10 mouse cellular contexts compared by ENCODE assay signal in the genomic region with DNA sequence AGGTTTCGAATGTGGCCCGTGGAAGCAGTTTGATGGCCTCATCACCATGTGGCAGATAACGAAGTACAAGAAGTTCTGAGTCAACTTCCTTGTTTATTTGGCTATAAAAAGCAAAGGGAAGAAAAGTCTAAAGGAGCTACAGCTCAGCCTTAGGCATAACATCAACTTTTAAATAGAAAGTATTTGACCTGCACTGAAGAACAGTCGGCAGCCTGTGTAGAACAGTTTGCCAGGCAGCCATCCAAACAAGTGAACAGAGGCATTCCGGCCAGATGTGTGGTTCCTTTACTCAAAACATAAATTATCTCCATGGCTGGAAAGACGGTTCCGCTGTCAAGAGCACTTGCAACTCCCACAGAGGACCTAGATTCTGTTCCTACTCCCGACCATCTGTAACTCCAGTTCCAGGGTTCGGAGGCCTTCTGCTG.
DNase-seq lines count a peak whose midpoint lies in the region; ATAC-seq and TF ChIP-seq lines count a peak whose summit lies in the region.
"Had no signal": no experiment of that assay in that cellular context is flagged by ENCODE, and none has a peak within 500 bp of the region (broad histone marks: within the 10 kb centered on the region; RNA-seq: fewer than 3 reads in every experiment).

No protein-coding gene starts in this region.

- no peaks in the 10 kb centered on the region for H3K9me3 ChIP-seq in limb, embryonic 15.5 days
- no peaks in the 10 kb centered on the region for H3K9me3 ChIP-seq in midbrain, postnatal 0 days (ENCODE audit: low read length)
- H3K9me3 ChIP-seq: neural tube, embryonic 15.5 days had no signal

- H3K4me3 ChIP-seq in limb, embryonic 15.5 days, result no peak overlapping the region
- no peak overlapping the region for H3K4me3 ChIP-seq in midbrain, postnatal 0 days (ENCODE audit: low read depth, low read length)
- H3K4me3 ChIP-seq: limb, embryonic 12.5 days; neural tube, embryonic 15.5 days had no signal

- H3K27ac ChIP-seq in limb, embryonic 15.5 days, result peak overlapping the region; percentile 43; the same call in 1 of the 2 replicates
- H3K27ac ChIP-seq in midbrain, postnatal 0 days (ENCODE audit: low read depth, low read length), result no peak overlapping the region
- H3K27ac ChIP-seq: limb, embryonic 12.5 days; neural tube, embryonic 15.5 days had no signal

- intact Hi-C loops in gastrocnemius, postnatal 14 days (cut with DNase I; ENCODE audit: low total_unique reads), result no loop called here
- intact Hi-C loops in gastrocnemius, postnatal 36 days (cut with DNase I), result loop anchor here (10.0 kb wide), 1 partner anchor 188 kb away; no protein-coding TSS in a partner anchor

- no peaks in the 10 kb centered on the region for H3K27me3 ChIP-seq in limb, embryonic 15.5 days
- H3K27me3 ChIP-seq in midbrain, postnatal 0 days (ENCODE audit: insufficient read depth, low read length), result no peaks in the 10 kb centered on the region
- H3K27me3 ChIP-seq: limb, embryonic 12.5 days; neural tube, embryonic 15.5 days had no signal

- no peak overlapping the region for H3K4me2 ChIP-seq in limb, embryonic 15.5 days
- no peak overlapping the region for H3K4me2 ChIP-seq in midbrain, postnatal 0 days (ENCODE audit: low read depth, low read length, poor library complexity, severe bottlenecking)
- H3K4me2 ChIP-seq: limb, embryonic 12.5 days; neural tube, embryonic 15.5 days had no signal

- ATAC-seq in limb, embryonic 15.5 days (ENCODE audit: insufficient number of reproducible peaks, low FRiP score, low TSS enrichment, low read depth), result no peak
- no peak for ATAC-seq in midbrain, postnatal 0 days (ENCODE audit: low FRiP score)

- 30% methylated on average over 9 of the region's 9 CpGs for WGBS in limb, embryonic 15.5 days
- WGBS in midbrain, postnatal 0 days, result 86% methylated on average over 9 of the region's 9 CpGs

- TF ChIP-seq CTCF in midbrain, postnatal 0 days (IDR thresholded peaks at IDR 0.05), result no peak

- peak; percentile 31 for DNase-seq in gastrocnemius, postnatal 14 days
- DNase-seq in gastrocnemius, postnatal 36 days, result no peak
- DNase-seq in urinary bladder, postnatal 14 days (ENCODE audit: low spot score), result peak; percentile 47
- no peak for DNase-seq in urinary bladder, adult 2 months (ENCODE audit: low spot score)
- peak; percentile 18 for DNase-seq in telencephalon, adult 2 months (ENCODE audit: low read depth, low spot score)
- no peak for DNase-seq in spleen, postnatal 10 days (ENCODE audit: low spot score in 2 of 2)
- DNase-seq in midbrain, postnatal 0 days (ENCODE audit: low spot score), result no peak

- H3K9ac ChIP-seq in limb, embryonic 15.5 days, result no peak overlapping the region
- H3K9ac ChIP-seq in midbrain, postnatal 0 days (replicated peaks; ENCODE audit: low read length, poor library complexity, severe bottlenecking), result no peak overlapping the region
- H3K9ac ChIP-seq: limb, embryonic 12.5 days; neural tube, embryonic 15.5 days had no signal

- H3K4me1 ChIP-seq in limb, embryonic 15.5 days, result peaks cover 44% of the 10 kb centered on the region
- H3K4me1 ChIP-seq in midbrain, postnatal 0 days (ENCODE audit: insufficient read depth, low read length), result peaks cover 4% of the 10 kb centered on the region; the same call in 1 of the 2 replicates

- H3K36me3 ChIP-seq in limb, embryonic 15.5 days, result no peaks in the 10 kb centered on the region
- H3K36me3 ChIP-seq in midbrain, postnatal 0 days (ENCODE audit: insufficient read depth, low read length), result no peaks in the 10 kb centered on the region
- H3K36me3 ChIP-seq: limb, embryonic 12.5 days; neural tube, embryonic 15.5 days had no signal

Comparison
In these comparisons a context has a peak if more than half of its experiments do, and no peak if none do; other contexts are left out.
1. DNase-seq: peak in gastrocnemius, postnatal 14 days (single experiment), urinary bladder, postnatal 14 days (single experiment) and telencephalon, adult 2 months (single experiment); none in gastrocnemius, postnatal 36 days (0 of 2), urinary bladder, adult 2 months (single experiment), spleen, postnatal 10 days (0 of 2) and midbrain, postnatal 0 days (single experiment).